Mouse (Mus musculus): Measurements from ENCODE around the gene Hoxd3.

DNA sequence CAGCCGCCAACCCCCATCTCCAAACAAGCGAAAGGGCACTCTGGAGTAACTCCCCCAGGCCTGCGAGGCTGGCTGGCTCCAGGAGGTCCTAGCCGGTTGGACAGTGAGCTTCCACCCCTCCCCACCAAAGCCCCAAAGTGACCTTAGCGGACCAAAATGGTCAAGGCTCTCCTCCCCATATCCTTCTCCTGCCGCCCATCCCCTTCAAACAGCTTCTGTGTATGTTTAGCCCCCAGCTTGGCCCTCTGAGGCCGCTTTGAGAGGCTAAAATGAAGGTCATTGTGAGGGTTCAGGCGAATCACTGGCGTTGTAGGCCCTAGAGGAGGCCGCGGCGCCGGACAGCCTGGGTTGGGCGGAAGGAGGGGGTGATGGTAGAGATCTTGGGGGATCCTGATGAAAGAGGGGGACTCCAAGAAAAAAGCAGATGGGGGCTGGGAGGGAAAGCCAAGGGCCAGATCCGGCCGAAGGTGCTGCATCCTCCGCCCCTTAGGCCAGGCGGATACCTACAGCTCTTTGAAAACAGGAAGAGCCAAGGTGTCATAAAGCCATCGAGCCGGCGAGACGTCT, 11.1 kb upstream of the Hoxd3 start:
- no peak for TF ChIP-seq POLR2A (IDR thresholded peaks at IDR 0.05; ENCODE audit: control insufficient read depth, extremely low read depth, insufficient read depth, low read length, poor library complexity)
- no peak for TF ChIP-seq CTCF (IDR thresholded peaks at IDR 0.05; ENCODE audit: borderline replicate concordance, control insufficient read depth, extremely low read depth, insufficient read depth, low read length, poor library complexity)
